9 mouse cellular contexts compared by ENCODE assay signal in the genomic region with DNA sequence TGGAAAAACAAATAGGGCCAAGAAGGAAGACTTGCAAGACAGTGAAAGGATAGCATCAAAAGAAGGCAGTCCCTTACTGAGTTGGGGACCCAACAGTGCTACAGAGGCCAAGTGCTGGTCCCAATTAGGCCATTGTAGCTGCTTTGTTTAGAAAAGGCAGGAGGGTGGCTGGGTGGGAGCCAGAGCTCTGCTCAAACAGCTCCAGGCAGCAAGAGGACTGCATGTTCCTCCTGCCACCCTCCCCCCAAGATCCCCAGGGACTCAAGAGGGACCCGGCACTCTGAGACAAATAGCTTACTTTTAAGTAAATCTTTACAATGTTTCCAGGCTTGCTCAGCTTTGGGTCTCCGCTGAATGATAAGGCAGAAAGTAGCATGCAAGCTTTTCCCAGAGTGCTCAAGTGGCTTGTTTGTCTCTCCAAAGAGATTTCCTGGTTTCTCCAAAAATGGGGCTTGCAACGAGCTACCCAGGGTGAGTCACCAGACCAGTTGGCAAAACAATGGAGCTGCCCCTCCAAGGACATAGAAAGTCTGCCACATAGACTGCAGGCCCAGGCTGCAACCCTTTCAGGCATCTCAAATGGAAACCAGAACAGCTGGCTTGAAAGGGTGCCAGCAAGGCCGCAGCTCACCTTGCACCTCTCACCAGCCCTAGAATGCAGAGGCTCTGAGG. TPM values are rescaled to one million over a fixed set of nuclear protein-coding genes. Genes with fewer than 3 reads are reported as not detected.
DNase-seq lines count a peak whose midpoint lies in the region; ATAC-seq lines count a peak whose summit lies in the region.
"Had no signal": no experiment of that assay in that cellular context is flagged by ENCODE, and none has a peak within 500 bp of the region (broad histone marks: within the 10 kb centered on the region; RNA-seq: fewer than 3 reads in every experiment).

No protein-coding gene starts in this region.

- 0 out of 2 replicates have a peak, but pooled peaks have one; percentile 20 for ATAC-seq in embryonic facial prominence, embryonic 13.5 days (ENCODE audit: insufficient number of reproducible peaks, insufficient read depth, low FRiP score, low TSS enrichment, low read depth)
- no peak for ATAC-seq in megakaryocyte, adult 5-6 weeks (ENCODE audit: poor library complexity, severe bottlenecking)

- WGBS in embryonic facial prominence, embryonic 13.5 days = 50% methylated on average over 4 of the region's 4 CpGs

- no peaks in the 10 kb centered on the region for H3K27me3 ChIP-seq in embryonic facial prominence, embryonic 13.5 days

- no peaks in the 10 kb centered on the region for H3K9me3 ChIP-seq in embryonic facial prominence, embryonic 13.5 days

- peak overlapping the region; percentile 34; the same call in 1 of the 2 replicates for H3K27ac ChIP-seq in embryonic facial prominence, embryonic 13.5 days

- no peak overlapping the region for H3K4me3 ChIP-seq in embryonic facial prominence, embryonic 13.5 days

- DNase-seq in gastrocnemius, postnatal 25 days = peak; percentile 62
- no peak for DNase-seq in gastrocnemius, postnatal 14 days
- peak; percentile 86 for DNase-seq in 3T3-L1 (ENCODE audit: low read depth, low spot score)
- DNase-seq in layer of hippocampus, postnatal 10 days (ENCODE audit: low spot score in 2 of 2) = peak; percentile 35 to 49
- peak; percentile 84 for DNase-seq in testis, postnatal 10 days (ENCODE audit: low spot score)
- no peak for DNase-seq in cerebellum, adult 8-10 months

- no peaks in the 10 kb centered on the region for H3K36me3 ChIP-seq in embryonic facial prominence, embryonic 13.5 days

- H3K4me1 ChIP-seq in embryonic facial prominence, embryonic 13.5 days = peaks cover 10% of the 10 kb centered on the region; the same call in 1 of the 2 replicates

- intact Hi-C loops in gastrocnemius, postnatal 14 days (cut with DNase I; ENCODE audit: low total_unique reads) = no loop called here

- H3K9ac ChIP-seq in embryonic facial prominence, embryonic 13.5 days = no peak overlapping the region

- H3K4me2 ChIP-seq in embryonic facial prominence, embryonic 13.5 days = no peak overlapping the region

RNA-seq across cellular contexts. Expression of a gene that starts 23.0 kb away (rescaled TPM):
- 10 to 100 TPM in 1 of 2 experiments, 1 to 10 TPM in 1; 3.0 to 10.9 TPM for total RNA-seq in gastrocnemius, postnatal 25 days (2021)
- 1 to 10 TPM; 2.7 to 3.3 TPM for total RNA-seq in gastrocnemius, postnatal 14 days (2021)
- 0.42 and 0.59 TPM in 2 replicates for polyA plus RNA-seq in embryonic facial prominence, embryonic 13.5 days (2015; fragmentation: Nextera tagmentation; extraction: Ambion mirVana)
- under 1 TPM; 0.30 to 0.62 TPM for total RNA-seq in layer of hippocampus, postnatal 10 days (2021)
- not detected in 2 replicates for total RNA-seq in megakaryocyte, adult 5-6 weeks (2015)
- total RNA-seq in megakaryocyte, adult 5-6 weeks (2017) = not detected in 2 replicates
- total RNA-seq: common myeloid progenitor, adult 5-6 weeks had no signal

RNA-seq across cellular contexts. Expression of a gene that starts 27.4 kb away (rescaled TPM):
- 100 to 1,000 TPM; 236 to 261 TPM for total RNA-seq in gastrocnemius, postnatal 25 days (2021)
- total RNA-seq in gastrocnemius, postnatal 14 days (2021) = 100 to 1,000 TPM; 223 to 271 TPM
- polyA plus RNA-seq in embryonic facial prominence, embryonic 13.5 days (2015; fragmentation: Nextera tagmentation; extraction: Ambion mirVana) = 22.4 and 23.0 TPM in 2 replicates
- 100 to 1,000 TPM in 1 of 2 experiments, 10 to 100 TPM in 1; 99.4 to 105 TPM for total RNA-seq in layer of hippocampus, postnatal 10 days (2021)
- total RNA-seq in megakaryocyte, adult 5-6 weeks (2015) = not detected in 2 replicates
- 0.53 TPM in 1 of 2 replicates, not detected in the other for total RNA-seq in megakaryocyte, adult 5-6 weeks (2017)

RNA-seq across cellular contexts. Expression of a gene that starts 34.1 kb away (rescaled TPM):
- 100 to 1,000 TPM; 282 to 296 TPM for total RNA-seq in gastrocnemius, postnatal 25 days (2021)
- total RNA-seq in gastrocnemius, postnatal 14 days (2021) = 100 to 1,000 TPM; 220 to 243 TPM
- 165 and 192 TPM in 2 replicates for polyA plus RNA-seq in embryonic facial prominence, embryonic 13.5 days (2015; fragmentation: Nextera tagmentation; extraction: Ambion mirVana)
- total RNA-seq in layer of hippocampus, postnatal 10 days (2021) = 100 to 1,000 TPM; 154 to 163 TPM
- 55.0 and 67.3 TPM in 2 replicates for total RNA-seq in megakaryocyte, adult 5-6 weeks (2015)
- total RNA-seq in megakaryocyte, adult 5-6 weeks (2017) = 14.1 and 20.0 TPM in 2 replicates

Comparison
In these comparisons a context has a peak if more than half of its experiments do, and no peak if none do; other contexts are left out.
1. DNase-seq: peak in gastrocnemius, postnatal 25 days (single experiment), 3T3-L1 (single experiment), layer of hippocampus, postnatal 10 days (2 of 2) and testis, postnatal 10 days (single experiment); none in gastrocnemius, postnatal 14 days (single experiment) and cerebellum, adult 8-10 months (single experiment).
2. RNA of a gene that starts 27.4 kb away (total RNA-seq): 223 to 271 TPM in gastrocnemius, postnatal 14 days, 236 to 261 TPM in gastrocnemius, postnatal 25 days and 99.4 to 105 TPM in layer of hippocampus, postnatal 10 days; 0.53 TPM in megakaryocyte, adult 5-6 weeks; every median in the first group is over 10 times any median in the second.